Mouse (Mus musculus) duodenum, adult 2 months (tissue): Measurements from ENCODE around the gene Dclk1. TPM values are rescaled to one million over a fixed set of nuclear protein-coding genes. Genes with fewer than 3 reads are reported as not detected.

Experiments
- polyA plus RNA-seq: library from polyadenylated mRNA; depleted of rRNA; stranded (reverse); fragments of >200 nt; gene quantifications from 2 replicates; pipeline ENCODE4 v1.2.3, GENCODE M21; 2012; ENCODE audit warnings: low replicate concordance; rRNA removed

Dclk1 gene
- 0.57 and 2.4 TPM in 2 replicates for polyA plus RNA-seq

DNA sequence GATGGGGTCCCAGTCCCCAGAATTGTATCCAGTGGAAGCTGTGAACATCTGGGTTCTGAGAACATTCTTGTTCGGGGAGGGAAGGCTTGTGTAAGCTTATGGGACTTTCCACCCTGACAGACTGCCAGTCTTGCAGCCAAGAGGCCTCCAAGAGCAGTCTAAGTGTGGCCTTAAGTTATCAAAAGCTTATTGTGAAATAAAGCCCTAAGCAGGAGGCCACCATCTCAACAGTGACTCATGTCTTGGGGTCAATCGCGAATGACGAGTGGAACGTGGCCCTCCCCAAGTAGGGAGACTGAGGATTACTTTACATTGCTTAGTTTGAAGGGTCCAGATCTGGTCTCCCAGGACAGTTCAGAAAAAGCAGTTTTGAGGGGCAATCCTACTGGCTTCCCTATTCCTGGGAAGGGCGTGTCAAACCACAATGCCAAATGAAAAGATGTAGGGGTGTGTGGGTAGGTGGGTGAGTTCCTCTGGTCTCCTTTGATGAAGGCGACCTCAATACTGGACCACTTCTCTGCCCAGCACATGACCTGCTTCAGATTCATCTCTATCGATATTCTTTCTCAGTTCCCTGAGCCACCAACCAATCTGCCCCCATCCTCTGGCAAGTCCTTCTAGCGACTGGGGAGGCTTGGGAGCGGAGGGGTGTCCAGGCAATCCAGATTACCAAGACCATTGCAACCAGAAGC lies at the start of gene Dclk1:
Dclk1 (plus strand) TSS at position 635 of the 692 bp plus-strand sequence.

DNA sequence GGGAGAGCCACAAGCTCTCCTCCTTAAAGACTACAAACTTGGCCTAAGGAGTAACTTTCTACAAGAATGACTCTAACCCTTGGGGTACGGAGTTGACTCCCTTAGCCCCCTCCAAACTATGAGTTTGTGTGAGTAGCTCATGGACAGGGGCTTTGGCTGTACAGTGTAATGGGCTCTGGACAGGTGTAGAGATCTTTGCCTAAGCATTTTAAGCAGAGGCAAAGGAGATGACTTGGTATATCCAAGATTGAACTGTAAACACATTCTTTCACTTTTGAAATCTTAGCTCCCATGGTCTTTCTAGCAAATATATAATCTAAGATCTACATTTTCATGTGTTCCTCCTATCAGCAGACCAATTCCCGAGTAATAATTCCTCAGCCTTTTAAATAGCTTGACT lies 229.9 kb downstream of the Dclk1 start, which contains the start of gene Gm21954:
Gm21954 (minus strand) TSS at position 101 of the 400 bp plus-strand sequence.

Other genes with a start within 250 kb of the Dclk1 start
- 0.70 and 0.99 TPM in 2 replicates for gene Ccna1, start 186.9 kb upstream of the Dclk1 start, polyA plus RNA-seq
- 9.5 and 9.8 TPM in 2 replicates for gene Spg20, start 130.3 kb upstream of the Dclk1 start, polyA plus RNA-seq
- not detected in 2 replicates for gene Ccdc169, start 105.0 kb upstream of the Dclk1 start, polyA plus RNA-seq
- not detected in 2 replicates for gene Sohlh2, start 60.3 kb upstream of the Dclk1 start, polyA plus RNA-seq
- not detected in 2 replicates for gene Gm21954, start 229.8 kb downstream of the Dclk1 start, polyA plus RNA-seq